Mouse (Mus musculus): Measurements from ENCODE around the gene Rpusd1. TPM values are rescaled to one million over a fixed set of nuclear protein-coding genes. Genes with fewer than 3 reads are reported as not detected.

Rpusd1 gene
- total RNA-seq, 1 experiment = 8.7 TPM

GRCm38 (mm10) chr17:25755627-25756377, 28.3 kb downstream of the Rpusd1 start:
- in situ Hi-C loops (cut with MboI; ENCODE audit: low sequenced_read_pairs in 2 of 2, unreplicated experiment in 2 of 2) = no loop called here
- no peak for DNase-seq (ENCODE audit: low read depth, low spot score)

DNA sequence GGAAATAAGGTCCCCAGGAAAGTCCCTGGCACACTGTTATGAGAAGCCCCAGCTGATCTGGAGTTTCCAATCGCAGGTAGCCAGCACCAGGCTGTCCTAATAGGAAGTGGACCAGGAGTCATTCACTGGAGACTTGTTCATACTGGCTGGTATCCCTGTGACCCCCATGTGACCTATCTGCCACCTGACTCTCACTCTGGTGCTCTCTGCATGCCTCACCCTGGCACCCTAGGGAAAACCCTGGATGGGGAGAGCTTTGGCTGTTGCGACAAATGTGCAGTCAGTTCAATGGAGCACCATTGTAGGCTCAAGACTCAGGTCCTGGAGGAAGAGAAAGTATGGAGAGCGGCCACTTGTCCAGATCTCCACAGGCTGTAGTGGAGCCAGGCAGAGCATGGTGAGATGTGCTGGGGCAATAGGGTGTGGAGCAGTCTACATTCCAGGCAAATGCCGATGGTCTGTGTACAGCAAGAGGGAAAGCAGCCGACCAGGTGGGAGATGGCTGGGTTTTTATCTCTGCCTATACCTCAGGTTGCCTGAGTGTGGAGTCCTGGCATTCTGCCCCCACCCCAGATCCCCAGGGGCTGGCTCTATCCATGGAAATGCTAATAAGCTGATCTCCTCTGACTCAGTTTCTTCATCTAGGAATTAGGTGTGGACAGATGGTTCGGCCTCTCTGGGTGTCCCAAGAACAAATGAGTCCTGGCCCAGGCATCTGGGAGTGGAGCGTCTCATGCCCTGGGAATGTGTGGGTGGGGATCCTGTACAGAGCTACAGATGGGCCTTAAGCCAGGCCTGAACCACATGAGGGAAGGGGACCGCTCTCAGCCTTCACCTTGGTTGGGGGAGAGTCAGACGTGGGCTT, 29.1 kb downstream of the Rpusd1 start:
- no peaks in the 10 kb centered on the region for H3K9me3 ChIP-seq (ENCODE audit: control insufficient read depth, insufficient read depth, low read depth, low read length)
- DNase-seq (ENCODE audit: low read depth, low spot score) = peak; percentile 39
- H3K27ac ChIP-seq (ENCODE audit: insufficient read depth, low read depth, low read length, poor library complexity, severe bottlenecking) = peak overlapping the region; percentile 82
- H3K36me3 ChIP-seq (ENCODE audit: control insufficient read depth, insufficient read depth, low read length, poor library complexity, severe bottlenecking) = no peaks in the 10 kb centered on the region
- H3K9ac ChIP-seq (ENCODE audit: insufficient read depth, low read depth, low read length, poor library complexity, severe bottlenecking) = peak overlapping the region; percentile 6
- no peak overlapping the region for H3K4me3 ChIP-seq (ENCODE audit: insufficient read depth in 1 of 2, low read depth in 1 of 2, low read length in 2 of 2, poor library complexity in 1 of 2, severe bottlenecking in 1 of 2)
- TF ChIP-seq CHD2 (IDR thresholded peaks at IDR 0.05; ENCODE audit: low read depth, low read length) (0 out of 2 replicates have a peak, but pooled peaks have one; percentile 38), ZC3H11A (IDR thresholded peaks at IDR 0.05; ENCODE audit: borderline replicate concordance, low read depth, low read length) (no peak), ZNF384 (IDR thresholded peaks at IDR 0.05; ENCODE audit: low read depth, low read length) (no peak), MAFK (IDR thresholded peaks at IDR 0.05; ENCODE audit: insufficient read depth, low read depth, low read length) (0 out of 2 replicates have a peak, but pooled peaks have one; percentile 29), HCFC1 (IDR thresholded peaks at IDR 0.05; ENCODE audit: borderline replicate concordance, insufficient read depth, low read length) (no peak)
- H3K4me1 ChIP-seq (ENCODE audit: control insufficient read depth in 2 of 2, insufficient read depth in 2 of 2, low read length in 2 of 2, poor library complexity in 1 of 2) = peaks cover 15 to 33% of the 10 kb centered on the region in 2 experiments
- in situ Hi-C loops (cut with MboI; ENCODE audit: low sequenced_read_pairs in 2 of 2, unreplicated experiment in 2 of 2) = no loop called here

More at GRCm38 (mm10) chr17:25755627-25756377, 28.3 kb downstream of the Rpusd1 start:
- Histone ChIP-seq H3K9me3 (ENCODE audit: control insufficient read depth, insufficient read depth, low read depth, low read length) (no peaks in the 10 kb centered on the region), H3K9ac (ENCODE audit: insufficient read depth, low read depth, low read length, poor library complexity, severe bottlenecking) (peak overlapping the region; percentile 1; the same call in 1 of the 2 replicates), H3K36me3 (ENCODE audit: control insufficient read depth, insufficient read depth, low read length, poor library complexity, severe bottlenecking) (no peaks in the 10 kb centered on the region), H3K4me1 (ENCODE audit: control insufficient read depth in 2 of 2, insufficient read depth in 2 of 2, low read length in 2 of 2, poor library complexity in 1 of 2) (peaks cover 15 to 31% of the 10 kb centered on the region in 2 experiments), H3K27ac (ENCODE audit: insufficient read depth, low read depth, low read length, poor library complexity, severe bottlenecking) (peak overlapping the region; percentile 82), H3K4me3 (ENCODE audit: insufficient read depth in 1 of 2, low read depth in 1 of 2, low read length in 2 of 2, poor library complexity in 1 of 2, severe bottlenecking in 1 of 2) (no peak overlapping the region)
- TF ChIP-seq CHD2 (IDR thresholded peaks at IDR 0.05; ENCODE audit: low read depth, low read length) (no peak), MAFK (IDR thresholded peaks at IDR 0.05; ENCODE audit: insufficient read depth, low read depth, low read length) (no peak), ZNF384 (IDR thresholded peaks at IDR 0.05; ENCODE audit: low read depth, low read length) (peak; percentile 91)

- Histone ChIP-seq H3K4me3 (ENCODE audit: insufficient read depth in 1 of 2, low read depth in 1 of 2, low read length in 2 of 2, poor library complexity in 1 of 2, severe bottlenecking in 1 of 2) (no peak overlapping the region), H3K9me3 (ENCODE audit: control insufficient read depth, insufficient read depth, low read depth, low read length) (no peaks in the 10 kb centered on the region), H3K4me1 (ENCODE audit: control insufficient read depth in 2 of 2, insufficient read depth in 2 of 2, low read length in 2 of 2, poor library complexity in 1 of 2) (peaks cover 20 to 37% of the 10 kb centered on the region in 2 experiments), H3K9ac (ENCODE audit: insufficient read depth, low read depth, low read length, poor library complexity, severe bottlenecking) (no peak overlapping the region), H3K27ac (ENCODE audit: insufficient read depth, low read depth, low read length, poor library complexity, severe bottlenecking) (peak overlapping the region; percentile 82), H3K36me3 (ENCODE audit: control insufficient read depth, insufficient read depth, low read length, poor library complexity, severe bottlenecking) (no peaks in the 10 kb centered on the region)
- TF ChIP-seq HCFC1 (IDR thresholded peaks at IDR 0.05; ENCODE audit: borderline replicate concordance, insufficient read depth, low read length) (no peak), ZC3H11A (IDR thresholded peaks at IDR 0.05; ENCODE audit: borderline replicate concordance, low read depth, low read length) (no peak), MAFK (IDR thresholded peaks at IDR 0.05; ENCODE audit: insufficient read depth, low read depth, low read length) (no peak), CHD2 (IDR thresholded peaks at IDR 0.05; ENCODE audit: low read depth, low read length) (no peak), ZNF384 (IDR thresholded peaks at IDR 0.05; ENCODE audit: low read depth, low read length) (no peak)
- no peak for DNase-seq (ENCODE audit: low read depth, low spot score)
- in situ Hi-C loops (cut with MboI; ENCODE audit: low sequenced_read_pairs in 2 of 2, unreplicated experiment in 2 of 2) = no loop called here
These were observed 30.2 kb downstream of the Rpusd1 start for GRCm38 (mm10) chr17:25757691-25758090.

DNA sequence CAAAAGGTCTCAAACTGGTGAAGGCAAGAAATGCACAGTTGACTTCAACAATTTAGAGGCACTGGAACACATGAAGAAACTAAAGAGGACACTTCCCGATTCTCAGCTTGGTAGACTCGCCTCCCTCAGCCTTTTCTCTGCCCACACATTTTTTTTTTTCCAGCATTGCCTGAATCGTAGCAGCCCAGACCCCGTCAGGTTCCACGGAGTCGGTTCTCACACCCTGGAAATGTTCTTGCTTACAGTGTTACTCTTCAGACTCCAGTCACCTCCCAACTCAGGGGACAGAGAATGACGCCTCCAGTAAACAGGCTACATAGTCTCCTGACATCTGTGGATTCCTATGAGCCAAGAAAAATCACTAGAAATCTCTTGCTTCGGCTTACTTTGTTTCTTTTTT, 32.7 kb downstream of the Rpusd1 start:
- H3K36me3 ChIP-seq (ENCODE audit: control insufficient read depth, insufficient read depth, low read length, poor library complexity, severe bottlenecking) = no peaks in the 10 kb centered on the region
- no peaks in the 10 kb centered on the region for H3K9me3 ChIP-seq (ENCODE audit: control insufficient read depth, insufficient read depth, low read depth, low read length)
- no peak for DNase-seq (ENCODE audit: low read depth, low spot score)
- H3K27ac ChIP-seq (ENCODE audit: insufficient read depth, low read depth, low read length, poor library complexity, severe bottlenecking) = no peak overlapping the region
- H3K4me3 ChIP-seq (ENCODE audit: insufficient read depth in 1 of 2, low read depth in 1 of 2, low read length in 2 of 2, poor library complexity in 1 of 2, severe bottlenecking in 1 of 2) = no peak overlapping the region
- in situ Hi-C loops (cut with MboI; ENCODE audit: low sequenced_read_pairs in 2 of 2, unreplicated experiment in 2 of 2) = no loop called here
- H3K9ac ChIP-seq (ENCODE audit: insufficient read depth, low read depth, low read length, poor library complexity, severe bottlenecking) = no peak overlapping the region
- no peak for TF ChIP-seq ZNF384 (IDR thresholded peaks at IDR 0.05; ENCODE audit: low read depth, low read length)
- peaks cover 13 to 40% of the 10 kb centered on the region in 2 experiments for H3K4me1 ChIP-seq (ENCODE audit: control insufficient read depth in 2 of 2, insufficient read depth in 2 of 2, low read length in 2 of 2, poor library complexity in 1 of 2)

All from ES-E14 (cell line).